Mouse (Mus musculus): Measurements from ENCODE around the gene Prr30. TPM values are rescaled to one million over a fixed set of nuclear protein-coding genes. Genes with fewer than 3 reads are reported as not detected.
"Not testable (repeated sequence)": the region's sequence is repeated elsewhere in the genome, so short reads cannot be mapped to it uniquely, and the experiment has no call there.

Prr30 gene
- polyA plus RNA-seq (2012; rRNA removed): not detected in 2 replicates

- H3K4me1 ChIP-seq (ENCODE audit: control insufficient read depth, insufficient read depth, low read length): no peaks in the 10 kb centered on the region
- H3K4me3 ChIP-seq (replicated peaks; ENCODE audit: extremely low read depth, low read depth, low read length): no peak within 1 kb of the TSS
- 72% methylated on average over 4 of the region's 4 CpGs for WGBS
- TF ChIP-seq CTCF (IDR thresholded peaks at IDR 0.05; ENCODE audit: insufficient read depth, low read length): no peak
- TF ChIP-seq POLR2A (IDR thresholded peaks at IDR 0.05; ENCODE audit: borderline replicate concordance, extremely low read depth, low read depth, low read length): no peak
- DNase-seq: no peak
Observed at GRCm38 (mm10) chr14:101200230-101200629, at the start of gene Prr30. Gene Prr30 (minus strand): TSS chr14:101200330.

DNA sequence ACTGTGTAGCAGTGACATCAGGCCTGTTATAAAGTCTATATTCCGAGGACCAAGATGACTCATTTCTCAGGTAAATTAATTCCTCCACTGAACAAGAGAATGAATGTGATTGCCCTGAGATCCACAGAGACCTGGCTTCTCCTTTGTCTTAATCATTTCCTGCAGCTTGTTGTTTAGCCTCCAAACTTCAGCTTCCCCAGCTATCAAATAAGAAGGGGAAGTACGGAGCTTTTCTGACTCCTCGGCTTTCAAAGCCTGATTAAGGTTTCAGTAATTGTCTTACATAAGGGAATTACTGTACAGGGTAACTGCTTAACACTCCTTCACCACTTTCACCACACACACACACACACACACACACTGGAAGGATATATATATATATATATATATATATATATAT lies 46.7 kb upstream of the Prr30 start:
- no peak overlapping the region for H3K4me3 ChIP-seq (replicated peaks; ENCODE audit: extremely low read depth, low read depth, low read length)
- WGBS: 64% methylated on average over 3 of the region's 3 CpGs
- TF ChIP-seq CTCF (IDR thresholded peaks at IDR 0.05; ENCODE audit: insufficient read depth, low read length): no peak
- DNase-seq: no peak
- no peaks in the 10 kb centered on the region for H3K4me1 ChIP-seq (ENCODE audit: control insufficient read depth, insufficient read depth, low read length)

DNA sequence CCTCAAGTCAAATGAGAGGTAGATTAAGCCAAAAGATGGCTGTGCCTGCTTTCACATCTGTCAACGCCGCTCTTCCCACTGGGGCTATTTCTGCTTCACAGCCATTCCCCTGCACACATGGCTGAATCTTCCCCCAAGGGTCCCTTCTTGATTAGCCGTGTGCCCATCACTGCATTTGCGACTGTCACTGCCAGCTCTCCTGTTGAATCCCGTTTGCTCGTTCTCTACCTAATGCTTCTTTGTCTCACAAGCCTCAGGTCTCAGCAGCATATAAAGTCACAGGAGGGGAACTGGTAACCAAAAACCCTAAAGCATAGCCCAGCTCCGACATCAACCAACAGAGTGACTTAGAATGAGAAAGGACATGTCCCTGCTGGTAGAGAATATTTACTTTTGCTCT lies 45.6 kb upstream of the Prr30 start:
- Histone ChIP-seq H3K4me3 (replicated peaks; ENCODE audit: extremely low read depth, low read depth, low read length) (no peak overlapping the region), H3K4me1 (ENCODE audit: control insufficient read depth, insufficient read depth, low read length) (no peaks in the 10 kb centered on the region)
- TF ChIP-seq CTCF (IDR thresholded peaks at IDR 0.05; ENCODE audit: insufficient read depth, low read length): no peak
- TF ChIP-seq POLR2A (IDR thresholded peaks at IDR 0.05; ENCODE audit: borderline replicate concordance, extremely low read depth, low read depth, low read length): no peak
- no peak for DNase-seq
- 57% methylated on average over 7 of the region's 7 CpGs for WGBS

- not testable (repeated sequence) for H3K4me3 ChIP-seq (replicated peaks; ENCODE audit: extremely low read depth, low read depth, low read length); H3K4me1 ChIP-seq (ENCODE audit: control insufficient read depth, insufficient read depth, low read length); DNase-seq
- WGBS: 25% methylated on average over 3 of the region's 3 CpGs
Observed at GRCm38 (mm10) chr14:101244441-101244840, 44.3 kb upstream of the Prr30 start.

- no peaks in the 10 kb centered on the region for H3K4me1 ChIP-seq (ENCODE audit: control insufficient read depth, insufficient read depth, low read length)
- DNase-seq: no peak
- no peak overlapping the region for H3K4me3 ChIP-seq (replicated peaks; ENCODE audit: extremely low read depth, low read depth, low read length)
- no peak for TF ChIP-seq POLR2A (IDR thresholded peaks at IDR 0.05; ENCODE audit: borderline replicate concordance, extremely low read depth, low read depth, low read length)
- no peak for TF ChIP-seq CTCF (IDR thresholded peaks at IDR 0.05; ENCODE audit: insufficient read depth, low read length)
- 82% methylated on average over 1 of the region's 1 CpGs for WGBS
Observed at GRCm38 (mm10) chr14:101237965-101238364, 37.8 kb upstream of the Prr30 start.

GRCm38 (mm10) chr14:101229068-101229467 lies 28.9 kb upstream of the Prr30 start:
- Histone ChIP-seq H3K4me1 (ENCODE audit: control insufficient read depth, insufficient read depth, low read length) (no peaks in the 10 kb centered on the region), H3K4me3 (replicated peaks; ENCODE audit: extremely low read depth, low read depth, low read length) (no peak overlapping the region)
- 54% methylated on average over 4 of the region's 4 CpGs for WGBS
- TF ChIP-seq POLR2A (IDR thresholded peaks at IDR 0.05; ENCODE audit: borderline replicate concordance, extremely low read depth, low read depth, low read length) (no peak), CTCF (IDR thresholded peaks at IDR 0.05; ENCODE audit: insufficient read depth, low read length) (no peak)
- DNase-seq: no peak

- 48% methylated on average over 8 of the region's 8 CpGs for WGBS
Observed at GRCm38 (mm10) chr14:101222319-101222718, 22.2 kb upstream of the Prr30 start.

GRCm38 (mm10) chr14:101172258-101172657 lies 27.9 kb downstream of the Prr30 start:
- DNase-seq: no peak
- no peaks in the 10 kb centered on the region for H3K4me1 ChIP-seq (ENCODE audit: control insufficient read depth, insufficient read depth, low read length)
- H3K4me3 ChIP-seq (replicated peaks; ENCODE audit: extremely low read depth, low read depth, low read length): no peak overlapping the region
- TF ChIP-seq POLR2A (IDR thresholded peaks at IDR 0.05; ENCODE audit: borderline replicate concordance, extremely low read depth, low read depth, low read length) (no peak), CTCF (IDR thresholded peaks at IDR 0.05; ENCODE audit: insufficient read depth, low read length) (no peak)
- 86% methylated on average over 4 of the region's 4 CpGs for WGBS

More at GRCm38 (mm10) chr14:101222319-101222718, 22.2 kb upstream of the Prr30 start:
- Histone ChIP-seq H3K4me1 (ENCODE audit: control insufficient read depth, insufficient read depth, low read length) (no peaks in the 10 kb centered on the region), H3K4me3 (replicated peaks; ENCODE audit: extremely low read depth, low read depth, low read length) (no peak overlapping the region)
- TF ChIP-seq CTCF (IDR thresholded peaks at IDR 0.05; ENCODE audit: insufficient read depth, low read length) (no peak), POLR2A (IDR thresholded peaks at IDR 0.05; ENCODE audit: borderline replicate concordance, extremely low read depth, low read depth, low read length) (no peak)
- DNase-seq: no peak

All from lung, adult 2 months (tissue).